In genomic region chr16:43934856-43935255, GRCm38 (mm10) we compare ENCODE assay signal across 26 mouse cellular contexts. TPM values are rescaled to one million over a fixed set of nuclear protein-coding genes. Genes with fewer than 3 reads are reported as not detected.
A peak's percentile ranks its signal among the peaks of the same experiment; 100 is the strongest.
DNase-seq lines count a peak whose midpoint lies in the region; ATAC-seq and TF ChIP-seq lines count a peak whose summit lies in the region.
"Had no signal": no experiment of that assay in that cellular context is flagged by ENCODE, and none has a peak within 500 bp of the region (broad histone marks: within the 10 kb centered on the region; RNA-seq: fewer than 3 reads in every experiment).

No protein-coding gene starts in this region.

- TF ChIP-seq POLR2A in cortical plate, adult 2 months (IDR thresholded peaks at IDR 0.05; ENCODE audit: extremely low read depth, insufficient read depth, low read length) = no peak

- no peak overlapping the region for H3K4me2 ChIP-seq in embryonic facial prominence, embryonic 14.5 days (ENCODE audit: low read depth, low read length)
- H3K4me2 ChIP-seq: embryonic facial prominence, embryonic 12.5 days; forebrain, embryonic 12.5 days; heart, embryonic 13.5 days; hindbrain, embryonic 15.5 days had no signal

- TF ChIP-seq CTCF in layer of hippocampus, adult 2 months (conservative IDR thresholded peaks at IDR 0.05) = no peak
- TF ChIP-seq CTCF in cortical plate, adult 2 months (IDR thresholded peaks at IDR 0.05; ENCODE audit: extremely low read depth, insufficient read depth, low read length) = no peak

- H3K4me3 ChIP-seq in embryonic facial prominence, embryonic 14.5 days (ENCODE audit: low read depth, low read length) = no peak overlapping the region
- H3K4me3 ChIP-seq in embryonic facial prominence, embryonic 10.5 days = no peak overlapping the region
- H3K4me3 ChIP-seq in heart, embryonic 10.5 days = no peak overlapping the region
- H3K4me3 ChIP-seq in layer of hippocampus, adult 2 months = no peak overlapping the region
- H3K4me3 ChIP-seq in cortical plate, adult 2 months (ENCODE audit: insufficient read depth, low read length) = no peak overlapping the region
- H3K4me3 ChIP-seq: embryonic facial prominence, embryonic 12.5 days; erythroblast, embryonic 14.5 days; forebrain, embryonic 12.5 days; gastrocnemius, adult 2 months; heart, embryonic 13.5 days; hindbrain, embryonic 10.5 days; hindbrain, embryonic 15.5 days had no signal

- H3K36me3 ChIP-seq in embryonic facial prominence, embryonic 14.5 days (ENCODE audit: control insufficient read depth, insufficient read depth, low read length) = no peaks in the 10 kb centered on the region
- H3K36me3 ChIP-seq in embryonic facial prominence, embryonic 10.5 days (replicated peaks) = peaks cover 4% of the 10 kb centered on the region; the same call in 1 of the 2 replicates
- 0 out of 2 replicates have a peak, but pooled peaks cover 3% of the 10 kb centered on the region for H3K36me3 ChIP-seq in heart, embryonic 10.5 days
- H3K36me3 ChIP-seq: embryonic facial prominence, embryonic 12.5 days; forebrain, embryonic 12.5 days; heart, embryonic 13.5 days; hindbrain, embryonic 15.5 days had no signal

- H3K9ac ChIP-seq in embryonic facial prominence, embryonic 14.5 days (ENCODE audit: low read depth, low read length) = no peak overlapping the region
- H3K9ac ChIP-seq: embryonic facial prominence, embryonic 12.5 days; forebrain, embryonic 12.5 days; forebrain, postnatal 0 days; heart, embryonic 13.5 days; hindbrain, embryonic 15.5 days had no signal

- no peaks in the 10 kb centered on the region for H3K9me3 ChIP-seq in embryonic facial prominence, embryonic 14.5 days (ENCODE audit: control insufficient read depth, low read length)
- no peaks in the 10 kb centered on the region for H3K9me3 ChIP-seq in embryonic facial prominence, embryonic 10.5 days
- no peaks in the 10 kb centered on the region for H3K9me3 ChIP-seq in heart, embryonic 10.5 days
- H3K9me3 ChIP-seq: embryonic facial prominence, embryonic 12.5 days; forebrain, embryonic 12.5 days; heart, embryonic 13.5 days; hindbrain, embryonic 10.5 days; hindbrain, embryonic 15.5 days had no signal

- no peaks in the 10 kb centered on the region for H3K4me1 ChIP-seq in embryonic facial prominence, embryonic 14.5 days (ENCODE audit: control insufficient read depth, insufficient read depth, low read length)
- H3K4me1 ChIP-seq in embryonic facial prominence, embryonic 10.5 days = no peaks in the 10 kb centered on the region
- H3K4me1 ChIP-seq in heart, embryonic 10.5 days = no peaks in the 10 kb centered on the region
- peaks cover 14% of the 10 kb centered on the region for H3K4me1 ChIP-seq in cortical plate, adult 2 months (ENCODE audit: control insufficient read depth, insufficient read depth, low read length)
- H3K4me1 ChIP-seq: embryonic facial prominence, embryonic 12.5 days; forebrain, embryonic 12.5 days; heart, embryonic 13.5 days; hindbrain, embryonic 10.5 days had no signal

- 0 out of 2 replicates have a peak, but pooled peaks have one; percentile 30 for ATAC-seq in embryonic facial prominence, embryonic 14.5 days (ENCODE audit: low read depth)
- ATAC-seq: CD4-positive, CD25-positive, alpha-beta regulatory T cell, adult 4 months; forebrain, postnatal 0 days; inflammation-experienced regulatory T-cells, adult 6 months; intestine, embryonic 16.5 days had no signal

- 76% methylated on average over 8 of the region's 8 CpGs for whole genome bisulfite sequencing in embryonic facial prominence, embryonic 14.5 days
- 91% methylated on average over 8 of the region's 8 CpGs for WGBS in embryonic facial prominence, embryonic 10.5 days
- 89% methylated on average over 8 of the region's 8 CpGs for WGBS in heart, embryonic 10.5 days

- H3K27me3 ChIP-seq in embryonic facial prominence, embryonic 14.5 days (replicated peaks; ENCODE audit: control insufficient read depth, insufficient read depth, low read length) = no peaks in the 10 kb centered on the region
- no peaks in the 10 kb centered on the region for H3K27me3 ChIP-seq in embryonic facial prominence, embryonic 10.5 days (replicated peaks; ENCODE audit: low read depth, poor library complexity, severe bottlenecking)
- H3K27me3 ChIP-seq in heart, embryonic 10.5 days (ENCODE audit: insufficient read depth, poor library complexity, severe bottlenecking) = no peaks in the 10 kb centered on the region
- H3K27me3 ChIP-seq: embryonic facial prominence, embryonic 12.5 days; forebrain, embryonic 12.5 days; heart, embryonic 13.5 days; hindbrain, embryonic 15.5 days had no signal

- DNase-seq in embryonic facial prominence, embryonic 14.5 days (ENCODE audit: low spot score) = no peak
- DNase-seq in embryonic facial prominence, embryonic 10.5 days (ENCODE audit: low spot score) = no peak
- peak; percentile 67 for DNase-seq in heart, embryonic 10.5 days (ENCODE audit: low spot score)
- no peak for DNase-seq in heart, postnatal 36 days
- no peak for DNase-seq in layer of hippocampus, adult 2 months (ENCODE audit: low spot score in 2 of 2)
- DNase-seq in layer of hippocampus, postnatal 25 days (ENCODE audit: extremely low spot score in 1 of 2, low spot score in 1 of 2) = no peak
- DNase-seq in urinary bladder, postnatal 25 days (ENCODE audit: low spot score) = no peak
- DNase-seq: adrenal gland, adult 2 months; adrenal gland, postnatal 14 days; cerebellum, adult 11 months; forebrain, postnatal 0 days; gastrocnemius, adult 2 months; gastrocnemius, postnatal 14 days; heart, adult 18-20 months; heart, postnatal 14 days; kidney, adult 18-20 months had no signal

- intact Hi-C loops in heart, postnatal 36 days (cut with DNase I) = no loop called here

- no peak overlapping the region for H3K27ac ChIP-seq in embryonic facial prominence, embryonic 14.5 days (replicated peaks; ENCODE audit: low read depth, low read length)
- H3K27ac ChIP-seq in embryonic facial prominence, embryonic 10.5 days (replicated peaks) = no peak overlapping the region
- no peak overlapping the region for H3K27ac ChIP-seq in heart, embryonic 10.5 days
- H3K27ac ChIP-seq in layer of hippocampus, adult 2 months = peak overlapping the region; percentile 81
- H3K27ac ChIP-seq in cortical plate, adult 2 months (ENCODE audit: insufficient read depth, low read length) = peak overlapping the region; percentile 35; the same call in 1 of the 2 replicates
- H3K27ac ChIP-seq: embryonic facial prominence, embryonic 12.5 days; forebrain, embryonic 12.5 days; gastrocnemius, adult 2 months; heart, embryonic 13.5 days; hindbrain, embryonic 10.5 days; hindbrain, embryonic 15.5 days had no signal

RNA-seq across cellular contexts. Expression of gene Qtrt2, which starts 8.2 kb away (rescaled TPM):
- polyA plus RNA-seq in embryonic facial prominence, embryonic 14.5 days (2014; fragmentation: Nextera tagmentation; extraction: Ambion mirVana) = 28.3 and 34.1 TPM in 2 replicates
- polyA plus RNA-seq in embryonic facial prominence, embryonic 10.5 days (2016; fragmentation: Nextera tagmentation; extraction: Ambion mirVana) = 36.0 and 37.4 TPM in 2 replicates
- 16.9 and 22.3 TPM in 2 replicates for polyA plus RNA-seq in heart, embryonic 10.5 days (2016; fragmentation: Nextera tagmentation; extraction: Ambion mirVana)
- total RNA-seq in heart, postnatal 36 days (2021) = 10 to 100 TPM; 10.9 to 14.1 TPM
- total RNA-seq in layer of hippocampus, adult 2 months (2021) = 10 to 100 TPM; 38.8 to 40.7 TPM
- total RNA-seq in layer of hippocampus, postnatal 25 days (2021) = 10 to 100 TPM; 26.8 to 40.8 TPM
- 36.5 and 36.6 TPM in 2 replicates for polyA plus RNA-seq in cortical plate, adult 2 months (2012; rRNA removed)

RNA-seq across cellular contexts. Expression of gene Zdhhc23, which starts 44.7 kb away (rescaled TPM):
- 0.71 and 1.2 TPM in 2 replicates for polyA plus RNA-seq in embryonic facial prominence, embryonic 14.5 days (2014; fragmentation: Nextera tagmentation; extraction: Ambion mirVana)
- 0.50 and 0.59 TPM in 2 replicates for polyA plus RNA-seq in embryonic facial prominence, embryonic 10.5 days (2016; fragmentation: Nextera tagmentation; extraction: Ambion mirVana)
- 1.2 TPM in 2 replicates for polyA plus RNA-seq in heart, embryonic 10.5 days (2016; fragmentation: Nextera tagmentation; extraction: Ambion mirVana)
- under 1 TPM; 0.28 to 0.38 TPM for total RNA-seq in heart, postnatal 36 days (2021)
- total RNA-seq in layer of hippocampus, adult 2 months (2021) = 10 to 100 TPM; 43.4 to 49.1 TPM
- total RNA-seq in layer of hippocampus, postnatal 25 days (2021) = 10 to 100 TPM; 40.5 to 54.2 TPM
- 16.9 and 18.7 TPM in 2 replicates for polyA plus RNA-seq in cortical plate, adult 2 months (2012; rRNA removed)

RNA-seq across cellular contexts. Expression of gene Ccdc191, which starts 45.3 kb away (rescaled TPM):
- polyA plus RNA-seq in embryonic facial prominence, embryonic 14.5 days (2014; fragmentation: Nextera tagmentation; extraction: Ambion mirVana) = 10.0 and 11.9 TPM in 2 replicates
- 16.3 and 20.2 TPM in 2 replicates for polyA plus RNA-seq in embryonic facial prominence, embryonic 10.5 days (2016; fragmentation: Nextera tagmentation; extraction: Ambion mirVana)
- 8.3 and 12.3 TPM in 2 replicates for polyA plus RNA-seq in heart, embryonic 10.5 days (2016; fragmentation: Nextera tagmentation; extraction: Ambion mirVana)
- total RNA-seq in heart, postnatal 36 days (2021) = 1 to 10 TPM; 2.4 to 3.7 TPM
- total RNA-seq in layer of hippocampus, adult 2 months (2021) = 1 to 10 TPM; 4.8 to 5.1 TPM
- total RNA-seq in layer of hippocampus, postnatal 25 days (2021) = 1 to 10 TPM; 4.0 to 4.2 TPM
- polyA plus RNA-seq in cortical plate, adult 2 months (2012; rRNA removed) = 5.2 and 6.5 TPM in 2 replicates

Comparison
In these comparisons a context has a peak if more than half of its experiments do, and no peak if none do; other contexts are left out.
1. H3K27ac ChIP-seq: peak in layer of hippocampus, adult 2 months (single experiment) and cortical plate, adult 2 months (single experiment); none in embryonic facial prominence, embryonic 14.5 days (single experiment), embryonic facial prominence, embryonic 10.5 days (single experiment) and heart, embryonic 10.5 days (single experiment).